Mouse (Mus musculus) megakaryocyte, embryonic 14.5 days (primary cell): ENCODE measurements around the gene Zdhhc23. TPM values are rescaled to one million over a fixed set of nuclear protein-coding genes. Genes with fewer than 3 reads are reported as not detected.

ENCODE experiments used
- H3K27me3 ChIP-seq: replicated peaks from 2 replicates; pipeline ENCODE3; 2012; ENCODE audit warnings: inconsistent platforms
- H3K36me3 ChIP-seq: replicated peaks from 2 replicates; pipeline ENCODE3; 2012; ENCODE audit warnings: low read length, inconsistent platforms, mixed read lengths
- H3K4me1 ChIP-seq: 2 replicates; pipeline ENCODE4 v1.6.1; 2012; ENCODE audit warnings: inconsistent platforms
- H3K4me3 ChIP-seq: replicated peaks from 2 replicates; pipeline ENCODE3; 2012; ENCODE audit warnings: moderate library complexity, mild to moderate bottlenecking, inconsistent platforms
- H3K9me3 ChIP-seq: 2 replicates; pipeline ENCODE4 v1.6.1; 2012; ENCODE audit warnings: inconsistent platforms
- FLI1 ChIP-seq: IDR thresholded peaks from 2 replicates; pipeline ENCODE4 v1.6.1; 2012; ENCODE audit warnings: low read length, inconsistent platforms, mixed read lengths
- GATA1 ChIP-seq: IDR thresholded peaks from 3 replicates; pipeline ENCODE4 v1.6.1; 2012; ENCODE audit warnings: mixed read lengths, low read length, inconsistent platforms, borderline replicate concordance
- polyA plus RNA-seq: library from polyadenylated mRNA; stranded (reverse); fragments of >175 nt; gene quantifications from 2 replicates; pipeline ENCODE4 v1.2.3, GENCODE M21; 2012; ENCODE audit warnings: low replicate concordance; ENCODE audit not compliant: insufficient read depth

Gene Zdhhc23
- polyA plus RNA-seq, result 0.12 TPM in 1 of 2 replicates, not detected in the other

- TF ChIP-seq FLI1 (no peak), GATA1 (no peak)
- Histone ChIP-seq H3K36me3 (peaks cover 36% of the 10 kb centered on the region), H3K27me3 (peaks cover 37% of the 10 kb centered on the region), H3K4me3 (peak within 1 kb of the TSS; percentile 93), H3K4me1 (peaks cover 27% of the 10 kb centered on the region), H3K9me3 (no peaks in the 10 kb centered on the region)
Measured at GRCm38 (mm10) chr16:43979328-43980109, at the start of gene Zdhhc23. Zdhhc23 (minus strand) TSS chr16:43979791.

- Histone ChIP-seq H3K27me3 (no peaks in the 10 kb centered on the region), H3K4me3 (peak overlapping the region; percentile 38), H3K36me3 (peaks cover 2% of the 10 kb centered on the region), H3K4me1 (peaks cover 65% of the 10 kb centered on the region), H3K9me3 (no peaks in the 10 kb centered on the region)
- TF ChIP-seq GATA1, result peak; percentile 40; the same call in 1 of the 3 replicates
- TF ChIP-seq FLI1, result no peak
Measured at GRCm38 (mm10) chr16:44029273-44029672, 49.7 kb upstream of the Zdhhc23 start.

GRCm38 (mm10) chr16:44026822-44027221 is 47.2 kb upstream of the Zdhhc23 start:
- Histone ChIP-seq H3K4me3 (peak overlapping the region; percentile 73), H3K36me3 (peaks cover 6% of the 10 kb centered on the region), H3K4me1 (peaks cover 52% of the 10 kb centered on the region), H3K9me3 (no peaks in the 10 kb centered on the region), H3K27me3 (no peaks in the 10 kb centered on the region)
- no peak for TF ChIP-seq FLI1
- no peak for TF ChIP-seq GATA1

- peaks cover 50% of the 10 kb centered on the region for H3K4me1 ChIP-seq
- H3K36me3 ChIP-seq, result peaks cover 6% of the 10 kb centered on the region
- TF ChIP-seq FLI1 (no peak), GATA1 (no peak)
- peak overlapping the region; percentile 79 for H3K4me3 ChIP-seq
- H3K9me3 ChIP-seq, result no peaks in the 10 kb centered on the region
- H3K27me3 ChIP-seq, result no peaks in the 10 kb centered on the region
Measured at GRCm38 (mm10) chr16:44026210-44026609, 46.6 kb upstream of the Zdhhc23 start.

GRCm38 (mm10) chr16:44018986-44019548 is 39.5 kb upstream of the Zdhhc23 start:
- TF ChIP-seq FLI1 (no peak), GATA1 (no peak)
- H3K9me3 ChIP-seq, result no peaks in the 10 kb centered on the region
- peaks cover 63% of the 10 kb centered on the region for H3K4me1 ChIP-seq
- H3K4me3 ChIP-seq, result peak overlapping the region; percentile 85
- H3K36me3 ChIP-seq, result peaks cover 3% of the 10 kb centered on the region
- no peaks in the 10 kb centered on the region for H3K27me3 ChIP-seq

- peak overlapping the region; percentile 85 for H3K4me3 ChIP-seq
- TF ChIP-seq GATA1 (peak; percentile 57; the same call in 1 of the 3 replicates), FLI1 (no peak)
- peaks cover 63% of the 10 kb centered on the region for H3K4me1 ChIP-seq
- peaks cover 2% of the 10 kb centered on the region for H3K36me3 ChIP-seq
- H3K27me3 ChIP-seq, result no peaks in the 10 kb centered on the region
- H3K9me3 ChIP-seq, result no peaks in the 10 kb centered on the region
Measured at GRCm38 (mm10) chr16:44018372-44018771, 38.8 kb upstream of the Zdhhc23 start.

- no peaks in the 10 kb centered on the region for H3K9me3 ChIP-seq
- H3K4me1 ChIP-seq, result peaks cover 69% of the 10 kb centered on the region
- TF ChIP-seq FLI1 (no peak), GATA1 (no peak)
- H3K4me3 ChIP-seq, result peak overlapping the region; percentile 87
- peaks cover 8% of the 10 kb centered on the region for H3K36me3 ChIP-seq
- H3K27me3 ChIP-seq, result no peaks in the 10 kb centered on the region
Measured at GRCm38 (mm10) chr16:44017707-44018106, 38.1 kb upstream of the Zdhhc23 start.

GRCm38 (mm10) chr16:44016164-44016563 is 36.6 kb upstream of the Zdhhc23 start:
- H3K36me3 ChIP-seq, result peaks cover 24% of the 10 kb centered on the region
- peak overlapping the region; percentile 90 for H3K4me3 ChIP-seq
- no peak for TF ChIP-seq FLI1
- no peak for TF ChIP-seq GATA1
- peaks cover 76% of the 10 kb centered on the region for H3K4me1 ChIP-seq
- H3K9me3 ChIP-seq, result no peaks in the 10 kb centered on the region
- H3K27me3 ChIP-seq, result no peaks in the 10 kb centered on the region

- TF ChIP-seq FLI1 (no peak), GATA1 (no peak)
- Histone ChIP-seq H3K9me3 (no peaks in the 10 kb centered on the region), H3K27me3 (no peaks in the 10 kb centered on the region), H3K4me1 (peaks cover 76% of the 10 kb centered on the region), H3K4me3 (peak overlapping the region; percentile 90), H3K36me3 (peaks cover 30% of the 10 kb centered on the region)
Measured at GRCm38 (mm10) chr16:44015416-44016158, 36.0 kb upstream of the Zdhhc23 start.
